Mouse (Mus musculus) thymus, adult 2 months (tissue): ENCODE results near the gene Gna13. TPM values are rescaled to one million over a fixed set of nuclear protein-coding genes. Genes with fewer than 3 reads are reported as not detected.

Source experiments
- DNase-seq: peaks from one replicate; pipeline ENCODE4 v3.0.0; 2021
- H3K27ac ChIP-seq: fragments of 200-500 bp; 2 replicates; pipeline ENCODE4 v1.5.1; 2012; ENCODE audit warnings: low read length, control low read depth; ENCODE audit not compliant: control insufficient read depth, insufficient read depth
- H3K27me3 ChIP-seq: fragments of 200-500 bp; 2 replicates; pipeline ENCODE4 v1.6.1; 2012; ENCODE audit warnings: mild to moderate bottlenecking, low read length, moderate library complexity, mixed read lengths; ENCODE audit not compliant: control insufficient read depth, insufficient read depth
- H3K36me3 ChIP-seq: fragments of 200-500 bp; 2 replicates; pipeline ENCODE4 v1.6.1; 2012; ENCODE audit warnings: mild to moderate bottlenecking, low read length, moderate library complexity; ENCODE audit not compliant: control insufficient read depth, insufficient read depth
- H3K4me1 ChIP-seq: fragments of 200-500 bp; replicated peaks from 2 replicates; pipeline ENCODE4 v1.6.1; 2012; ENCODE audit warnings: low read length; ENCODE audit not compliant: control insufficient read depth, insufficient read depth
- H3K4me3 ChIP-seq: fragments of 200-500 bp; 2 replicates; pipeline ENCODE4 v1.5.1; 2012; ENCODE audit warnings: mild to moderate bottlenecking, low read length, control low read depth, moderate library complexity; ENCODE audit not compliant: control insufficient read depth, insufficient read depth
- CTCF ChIP-seq: fragments of 200-500 bp; IDR thresholded peaks from 2 replicates; pipeline ENCODE4 v1.5.1; 2012; ENCODE audit warnings: mild to moderate bottlenecking, control low read depth, low read length, moderate library complexity, borderline replicate concordance; ENCODE audit not compliant: control insufficient read depth, poor library complexity, insufficient read depth; ENCODE audit errors: extremely low read depth
- POLR2A ChIP-seq: fragments of 200-500 bp; IDR thresholded peaks from 2 replicates; pipeline ENCODE4 v1.6.1; 2012; ENCODE audit warnings: mild to moderate bottlenecking, low read length, control low read depth, moderate library complexity; ENCODE audit not compliant: control insufficient read depth, poor library complexity, insufficient read depth; ENCODE audit errors: extremely low read depth
- WGBS: fragments of 180-500 bp; shearing (Covaris S2); methylation state at CpG from one replicate; pipeline ENCODE4 v1.1.7; 2018; 5-methylcytosine and 5-hydroxymethylcytosine counted together
- polyA plus RNA-seq: library from polyadenylated mRNA; depleted of rRNA; stranded (reverse); fragments of >200 nt; gene quantifications from 2 replicates; pipeline ENCODE4 v1.2.3, GENCODE M21; 2012

Gna13 gene
- polyA plus RNA-seq, 1 experiment, result 49.6 TPM

DNA sequence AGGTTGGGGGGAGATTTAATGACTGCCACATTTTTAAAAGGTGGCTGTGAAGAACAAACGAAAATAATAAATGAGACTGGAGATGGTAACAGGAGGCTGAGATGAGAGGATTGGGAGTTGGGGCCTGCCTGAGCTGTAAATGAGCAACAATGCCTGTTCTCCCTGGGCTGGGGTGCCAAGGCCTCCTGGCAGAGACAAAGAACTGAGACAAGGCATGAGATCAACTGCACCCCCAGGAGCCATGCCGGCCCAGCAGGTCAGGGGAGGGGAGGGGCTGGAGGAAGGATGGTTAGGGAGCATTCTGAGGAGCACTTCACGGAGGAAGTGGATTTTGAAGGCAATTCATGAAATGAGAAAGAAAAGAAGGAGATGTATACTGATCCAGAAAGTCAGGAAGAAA, 35.2 kb upstream of the Gna13 start:
- 74% methylated on average over 3 of the region's 3 CpGs for WGBS
- DNase-seq, result no peak
- Histone ChIP-seq H3K4me3 (no peak overlapping the region), H3K4me1 (peaks cover 7% of the 10 kb centered on the region), H3K27ac (no peak overlapping the region), H3K36me3 (no peaks in the 10 kb centered on the region), H3K27me3 (no peaks in the 10 kb centered on the region)
- TF ChIP-seq CTCF, result no peak
- no peak for TF ChIP-seq POLR2A

DNA sequence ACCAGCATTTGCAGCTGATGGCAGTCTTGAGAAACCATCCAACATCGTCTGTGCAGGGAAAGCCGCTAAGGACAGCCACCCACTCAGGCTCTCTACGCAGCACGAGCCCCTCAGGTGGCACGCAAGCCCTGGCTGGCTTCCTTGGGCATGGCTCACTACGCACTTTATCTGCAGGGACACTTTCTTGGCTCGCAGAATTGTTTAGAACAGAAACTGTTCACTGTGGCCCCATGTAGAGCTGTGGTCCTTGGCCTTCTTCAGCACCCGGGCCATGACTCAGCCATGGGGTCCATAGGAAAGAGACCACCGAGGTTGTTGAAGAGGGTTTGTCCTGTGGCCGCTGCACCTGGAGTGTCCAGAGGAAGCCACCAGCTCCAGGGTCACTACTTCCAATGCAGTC, 34.7 kb upstream of the Gna13 start:
- H3K36me3 ChIP-seq, result no peaks in the 10 kb centered on the region
- no peaks in the 10 kb centered on the region for H3K27me3 ChIP-seq
- 83% methylated on average over 10 of the region's 10 CpGs for WGBS
- H3K4me3 ChIP-seq, result no peak overlapping the region
- H3K27ac ChIP-seq, result no peak overlapping the region
- DNase-seq, result no peak
- H3K4me1 ChIP-seq, result peaks cover 7% of the 10 kb centered on the region
- TF ChIP-seq CTCF, result no peak
- no peak for TF ChIP-seq POLR2A

DNA sequence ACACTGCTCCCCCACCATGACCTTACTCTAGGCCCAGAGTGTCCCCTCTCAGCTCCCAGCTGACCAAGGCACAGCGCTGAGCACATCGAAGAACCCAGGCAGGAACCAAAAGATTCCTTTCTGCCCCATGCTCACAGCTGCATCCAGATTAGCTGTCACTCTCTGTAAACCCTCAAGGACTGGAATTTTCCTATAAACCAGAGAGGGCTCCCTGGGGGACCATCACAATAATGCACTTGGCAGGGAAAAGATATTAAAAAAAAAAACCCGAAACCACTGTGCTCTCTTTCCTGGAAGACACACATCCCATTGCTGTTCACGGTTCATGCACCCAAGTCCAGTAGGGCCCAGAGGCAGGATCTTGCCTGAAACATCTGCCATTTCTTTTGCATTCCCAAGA, 33.3 kb upstream of the Gna13 start:
- H3K4me1 ChIP-seq, result peaks cover 7% of the 10 kb centered on the region
- WGBS, result 88% methylated on average over 4 of the region's 4 CpGs
- no peaks in the 10 kb centered on the region for H3K27me3 ChIP-seq
- H3K27ac ChIP-seq, result no peak overlapping the region
- DNase-seq, result no peak
- TF ChIP-seq CTCF (no peak), POLR2A (no peak)
- H3K4me3 ChIP-seq, result no peak overlapping the region
- no peaks in the 10 kb centered on the region for H3K36me3 ChIP-seq

DNA sequence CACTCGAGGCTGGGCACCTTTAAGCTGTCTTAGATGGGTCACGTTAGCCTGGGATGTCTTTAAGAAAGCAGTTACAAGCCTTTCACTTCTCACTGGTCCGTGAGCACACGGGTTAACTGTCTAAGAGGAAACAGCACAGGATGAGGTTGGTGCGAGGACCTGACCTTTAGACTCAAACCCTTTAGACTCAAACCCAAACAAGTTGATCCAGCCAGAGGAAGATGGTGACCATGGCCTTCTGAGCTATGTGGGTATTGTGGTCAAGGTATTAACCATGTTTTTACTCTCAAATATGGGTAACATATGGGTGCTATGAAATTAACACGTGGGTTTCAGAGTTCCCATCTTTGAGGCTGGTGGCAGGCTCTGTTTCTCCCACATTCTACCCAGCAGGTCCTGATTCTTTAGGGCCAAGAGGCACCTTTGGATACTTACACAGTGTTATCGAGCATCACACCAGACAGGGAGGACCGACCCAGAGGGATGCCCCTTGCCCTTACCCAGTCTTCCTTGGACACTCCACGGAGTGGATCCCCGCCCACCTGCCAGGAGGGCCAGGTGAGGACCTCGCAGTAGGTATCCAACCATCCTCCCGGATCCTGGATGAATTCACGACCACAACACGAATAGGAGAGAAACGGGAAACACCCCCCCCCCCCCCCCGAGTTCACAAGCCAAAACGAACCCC, 31.8 kb upstream of the Gna13 start:
- Histone ChIP-seq H3K27ac (no peak overlapping the region), H3K4me3 (no peak overlapping the region), H3K36me3 (no peaks in the 10 kb centered on the region), H3K4me1 (peaks cover 7% of the 10 kb centered on the region), H3K27me3 (no peaks in the 10 kb centered on the region)
- no peak for DNase-seq
- TF ChIP-seq POLR2A (no peak), CTCF (no peak)
- 30% methylated on average over 17 of the region's 17 CpGs for WGBS

DNA sequence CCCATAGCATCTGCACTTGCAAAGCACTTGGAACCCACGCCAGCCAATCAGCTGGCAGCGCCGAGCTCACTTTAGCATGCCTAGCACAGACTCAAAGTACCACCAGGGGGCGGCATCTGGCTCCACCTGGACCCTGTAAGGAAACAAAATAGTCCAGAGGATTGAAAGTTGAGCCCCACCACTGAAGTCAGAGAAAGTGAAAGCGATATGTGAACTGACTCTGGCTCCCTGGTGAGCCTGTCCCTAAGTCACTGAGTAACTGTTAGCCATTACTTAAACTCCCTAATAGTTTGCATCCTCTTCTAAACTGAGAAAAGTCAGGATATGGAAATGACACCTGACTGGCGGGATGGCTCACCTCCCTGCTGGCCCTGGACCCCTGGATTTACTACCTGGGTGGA, 31.2 kb upstream of the Gna13 start:
- TF ChIP-seq POLR2A (no peak), CTCF (peak; percentile 95)
- H3K4me1 ChIP-seq, result peaks cover 7% of the 10 kb centered on the region
- 9% methylated on average over 6 of the region's 6 CpGs for WGBS
- H3K27ac ChIP-seq, result no peak overlapping the region; the same call in 1 of the 2 replicates
- H3K36me3 ChIP-seq, result no peaks in the 10 kb centered on the region
- DNase-seq, result peak; percentile 93
- H3K27me3 ChIP-seq, result no peaks in the 10 kb centered on the region
- peak overlapping the region; percentile 24 for H3K4me3 ChIP-seq

DNA sequence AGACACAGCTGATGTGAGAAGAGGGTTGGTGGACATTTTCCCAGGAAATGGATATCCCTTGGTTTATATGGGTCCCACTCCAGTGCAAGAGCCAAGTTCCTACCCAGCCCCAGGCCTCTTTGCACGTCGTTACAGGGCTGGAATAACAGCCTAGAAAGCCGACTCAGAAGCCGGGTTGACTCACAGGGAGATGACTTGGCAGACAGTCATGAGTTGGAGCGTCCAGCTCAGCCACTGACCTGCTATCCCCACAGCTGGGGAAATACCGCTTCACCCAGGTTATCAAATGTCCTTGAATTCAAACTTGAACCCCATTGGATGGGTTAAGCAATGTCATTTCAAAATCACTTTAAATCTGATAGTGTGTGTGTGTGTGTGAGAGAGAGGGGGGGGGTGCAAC, 29.9 kb upstream of the Gna13 start:
- Histone ChIP-seq H3K27me3 (no peaks in the 10 kb centered on the region), H3K36me3 (no peaks in the 10 kb centered on the region), H3K4me3 (no peak overlapping the region), H3K4me1 (peaks cover 7% of the 10 kb centered on the region), H3K27ac (no peak overlapping the region)
- no peak for TF ChIP-seq CTCF
- no peak for TF ChIP-seq POLR2A
- 96% methylated on average over 6 of the region's 6 CpGs for WGBS
- DNase-seq, result no peak

DNA sequence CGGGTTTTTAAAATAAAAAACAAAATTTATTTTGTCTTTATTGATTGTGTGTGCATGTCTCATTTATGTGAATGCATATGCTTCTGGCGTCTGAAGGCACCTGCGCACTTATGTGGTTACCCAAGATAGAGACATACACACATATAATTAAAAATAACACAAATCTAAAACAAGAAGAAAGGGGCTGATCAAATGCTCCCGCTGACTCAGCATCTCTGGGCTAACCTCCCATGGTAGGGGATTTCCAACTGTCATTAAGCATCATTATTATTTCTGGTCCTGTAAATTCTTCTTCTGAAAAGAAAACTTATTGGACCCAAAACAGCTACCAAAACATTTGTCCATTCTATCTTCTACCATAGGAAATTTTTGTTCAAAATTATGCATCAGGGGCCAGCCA, 27.9 kb upstream of the Gna13 start:
- peaks cover 7% of the 10 kb centered on the region for H3K4me1 ChIP-seq
- DNase-seq, result no peak
- no peaks in the 10 kb centered on the region for H3K36me3 ChIP-seq
- H3K4me3 ChIP-seq, result no peak overlapping the region
- TF ChIP-seq POLR2A (no peak), CTCF (no peak)
- no peaks in the 10 kb centered on the region for H3K27me3 ChIP-seq
- whole genome bisulfite sequencing, result 81% methylated on average over 4 of the region's 4 CpGs
- H3K27ac ChIP-seq, result no peak overlapping the region
